Mouse (Mus musculus) kidney, postnatal 10 days (tissue): ENCODE measurements around the gene Pard6b.
"Not testable (repeated sequence)": the region's sequence is repeated elsewhere in the genome, so short reads cannot be mapped to it uniquely, and the experiment has no call there.

ENCODE experiments used
- DNase-seq: peaks from one replicate; pipeline ENCODE4 v3.0.0; 2021; ENCODE audit warnings: mixed read lengths

The Pard6b gene

DNA sequence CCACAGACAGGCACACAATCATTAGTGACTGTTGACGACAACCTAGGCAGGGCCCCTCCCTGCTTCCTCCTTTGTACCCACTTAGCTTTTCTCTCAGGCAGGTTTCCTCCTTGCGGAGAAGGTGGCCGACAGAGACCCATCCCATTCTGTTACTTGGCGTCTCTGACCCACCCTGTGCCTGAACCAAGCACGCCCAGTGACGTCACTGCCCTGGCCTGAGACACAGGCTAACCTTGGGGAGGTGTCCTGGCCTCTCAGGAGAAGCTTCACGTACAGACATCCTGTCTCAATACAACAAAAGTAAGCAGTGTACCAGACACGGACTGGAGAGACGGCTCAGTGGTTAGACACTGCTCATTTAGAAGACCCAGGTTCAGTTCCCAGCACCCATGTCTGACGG lies 22.5 kb downstream of the Pard6b start:
- DNase-seq = no peak

GRCm38 (mm10) chr2:168104375-168105144 lies 23.8 kb downstream of the Pard6b start:
- peak; percentile 72 for DNase-seq

GRCm38 (mm10) chr2:168105271-168105670 lies 24.5 kb downstream of the Pard6b start:
- DNase-seq = no peak

- DNase-seq = peak; percentile 79
These were observed 25.9 kb downstream of the Pard6b start for GRCm38 (mm10) chr2:168106701-168107178.

- DNase-seq = peak; percentile 72
These were observed 26.6 kb downstream of the Pard6b start for GRCm38 (mm10) chr2:168107356-168107755.

DNA sequence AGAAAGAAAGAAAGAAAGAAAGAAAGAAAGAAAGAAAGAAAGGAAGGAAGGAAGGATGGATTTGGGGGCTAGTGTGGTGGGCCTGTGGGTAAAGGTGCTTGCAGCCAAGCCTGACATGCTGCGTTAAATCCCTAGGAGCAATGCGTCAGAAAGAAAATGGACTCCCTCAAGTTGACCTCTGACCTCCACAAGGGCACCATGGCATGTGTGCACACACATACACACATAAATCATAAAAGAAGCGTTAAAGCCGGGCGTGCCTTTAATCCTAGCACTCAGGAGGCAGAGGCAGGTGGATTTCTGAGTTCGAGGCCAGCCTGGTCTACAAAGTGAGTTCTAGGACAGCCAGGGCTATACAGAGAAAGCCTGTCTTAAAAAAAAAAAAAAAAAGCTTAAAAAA lies 27.1 kb downstream of the Pard6b start:
- DNase-seq = not testable (repeated sequence)

DNA sequence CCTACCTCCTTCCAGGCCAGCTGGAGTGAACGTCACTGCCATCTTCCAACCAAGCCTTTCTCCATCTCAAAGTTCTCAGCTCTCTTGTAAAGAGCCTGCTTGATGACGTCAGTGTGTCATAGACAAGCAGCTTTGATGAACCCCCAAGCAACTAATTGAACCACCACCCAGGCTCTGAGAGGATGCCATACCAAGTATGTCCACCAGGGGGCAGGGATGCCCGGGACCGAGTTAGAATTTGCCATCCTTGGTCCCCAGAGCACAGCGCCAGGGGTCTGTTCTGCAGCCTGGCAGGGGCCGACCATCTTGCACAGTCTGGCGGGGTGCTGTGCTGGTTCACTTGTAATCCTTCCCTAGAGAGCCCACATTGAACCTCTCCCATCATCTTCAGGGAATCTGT lies 31.1 kb downstream of the Pard6b start:
- DNase-seq = peak; percentile 83

GRCm38 (mm10) chr2:168113263-168113662 lies 32.5 kb downstream of the Pard6b start:
- peak; percentile 52 for DNase-seq

GRCm38 (mm10) chr2:168113692-168114091 lies 32.9 kb downstream of the Pard6b start:
- DNase-seq = no peak

- DNase-seq = peak; percentile 96
These were observed 34.0 kb downstream of the Pard6b start for GRCm38 (mm10) chr2:168114699-168115350.

GRCm38 (mm10) chr2:168115826-168116225 lies 35.0 kb downstream of the Pard6b start:
- DNase-seq = no peak

DNA sequence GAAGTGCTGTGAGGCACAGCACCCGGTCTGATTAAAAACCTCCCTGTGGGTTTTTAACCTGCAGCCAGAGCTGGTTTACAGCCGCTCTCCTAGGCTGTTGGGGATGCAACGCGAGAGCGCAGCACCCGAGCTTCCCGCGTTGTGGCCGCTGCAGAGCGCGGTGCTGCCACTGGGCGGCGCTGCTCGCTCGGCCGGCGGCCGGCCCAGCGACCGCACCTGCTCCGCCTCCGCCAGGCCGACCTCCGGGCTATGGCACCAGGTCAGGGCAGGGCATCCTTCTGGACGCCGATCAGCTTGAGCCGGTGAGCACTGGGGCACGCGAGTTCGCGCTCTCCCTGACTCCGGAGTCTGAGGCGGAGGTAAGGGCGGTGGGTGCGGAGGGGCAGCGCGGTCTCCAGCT lies 36.3 kb downstream of the Pard6b start:
- peak; percentile 77 for DNase-seq

DNA sequence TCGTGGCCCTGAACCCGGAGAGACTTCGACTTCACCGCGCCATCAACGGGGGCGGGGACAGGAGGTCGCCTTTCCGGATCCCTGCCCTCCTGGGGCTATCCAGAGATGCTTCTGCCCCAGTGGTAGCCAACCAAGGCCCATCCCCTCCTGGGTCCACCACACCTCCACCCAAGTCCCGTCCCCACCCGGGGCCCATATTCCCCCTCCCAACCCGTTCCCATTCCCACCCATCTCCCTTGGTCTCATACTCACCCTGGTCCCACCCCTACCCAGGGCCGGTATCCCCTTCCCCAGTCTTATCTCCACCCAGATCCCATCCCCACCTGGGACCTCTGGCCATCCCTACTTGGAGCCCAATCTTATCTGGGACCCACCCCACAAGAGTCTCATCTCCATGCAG lies 36.7 kb downstream of the Pard6b start:
- no peak for DNase-seq

DNA sequence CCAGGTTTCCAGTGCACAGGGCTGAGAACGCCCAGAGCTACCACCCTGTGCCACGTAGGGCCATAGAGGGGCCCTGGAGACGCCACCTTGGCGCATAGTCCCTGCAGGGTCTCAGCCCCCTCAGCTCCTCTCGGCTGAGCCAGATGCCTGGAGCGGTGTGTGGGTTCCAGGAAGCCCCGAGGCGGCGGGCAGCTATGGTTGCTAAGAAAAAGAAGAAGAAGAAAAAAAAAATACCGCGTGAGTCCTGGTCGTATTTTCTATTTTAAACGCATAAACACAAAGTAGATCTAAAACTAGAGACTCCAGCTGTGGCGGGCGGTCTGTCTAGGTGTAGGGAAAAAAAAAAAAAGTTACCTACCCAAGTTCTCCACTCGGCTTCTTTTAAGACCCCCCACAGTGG lies 37.2 kb downstream of the Pard6b start:
- no peak for DNase-seq

DNA sequence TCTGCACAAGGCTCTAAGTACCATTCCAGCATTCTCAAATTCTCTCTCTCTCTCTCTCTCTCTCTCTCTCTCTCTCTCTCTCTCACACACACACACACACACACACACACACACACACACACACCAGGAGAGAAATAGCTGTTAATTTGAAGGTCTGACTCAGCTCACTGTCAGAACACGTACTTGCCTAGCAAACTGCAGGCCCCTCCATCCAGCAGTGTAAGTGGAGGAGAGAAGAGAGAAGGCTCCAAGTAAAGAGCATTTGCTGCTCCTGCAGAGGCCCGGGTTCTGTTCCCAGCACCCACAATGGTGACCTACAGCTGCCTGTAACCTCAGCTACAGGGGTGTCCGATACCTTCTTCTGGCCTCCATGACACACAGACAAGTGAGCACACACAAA lies 37.7 kb downstream of the Pard6b start:
- no peak for DNase-seq

- DNase-seq = no peak
These were observed 38.3 kb downstream of the Pard6b start for GRCm38 (mm10) chr2:168119123-168119522.

DNA sequence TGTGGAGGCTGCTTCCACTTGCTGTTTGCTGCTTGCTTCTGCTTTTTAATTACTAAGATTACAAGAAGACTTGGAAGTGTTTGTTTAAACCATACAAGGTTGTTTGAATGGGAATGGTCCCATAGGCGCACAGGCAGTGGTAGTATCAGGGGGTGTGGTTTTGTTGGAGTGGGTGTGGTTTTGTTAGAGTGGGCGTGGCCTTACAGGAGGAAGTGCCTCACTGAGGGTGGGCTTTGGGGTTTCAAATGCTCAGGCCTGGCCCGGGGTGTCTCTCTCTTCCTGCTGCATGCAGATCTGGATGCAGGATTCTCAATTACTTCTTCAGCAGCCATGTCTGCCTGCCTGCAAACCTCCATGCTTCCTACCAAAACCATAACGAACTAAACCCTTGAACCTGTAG lies 40.1 kb downstream of the Pard6b start:
- DNase-seq = no peak

DNA sequence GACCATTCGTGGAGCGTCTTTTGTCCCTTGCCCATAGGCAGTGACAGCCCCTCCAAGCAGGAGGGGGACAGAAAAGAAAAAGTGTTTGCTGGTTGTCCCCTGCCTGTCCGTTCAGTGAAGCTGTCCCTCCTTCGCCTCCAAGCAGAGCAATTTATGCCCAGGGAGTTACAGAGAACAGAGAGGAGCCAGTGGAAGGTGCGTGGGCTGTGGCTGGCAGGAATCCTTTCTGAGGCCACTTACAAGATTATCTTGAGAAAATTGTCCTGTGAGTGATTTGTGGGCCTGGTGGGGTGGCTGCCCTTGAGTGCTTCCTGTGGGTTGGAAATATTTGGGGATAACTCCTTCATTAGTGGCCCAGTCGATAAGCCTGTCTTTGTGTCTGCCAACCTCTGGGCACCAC lies 42.8 kb downstream of the Pard6b start:
- no peak for DNase-seq

GRCm38 (mm10) chr2:168125288-168126089 lies 44.7 kb downstream of the Pard6b start:
- no peak for DNase-seq

DNA sequence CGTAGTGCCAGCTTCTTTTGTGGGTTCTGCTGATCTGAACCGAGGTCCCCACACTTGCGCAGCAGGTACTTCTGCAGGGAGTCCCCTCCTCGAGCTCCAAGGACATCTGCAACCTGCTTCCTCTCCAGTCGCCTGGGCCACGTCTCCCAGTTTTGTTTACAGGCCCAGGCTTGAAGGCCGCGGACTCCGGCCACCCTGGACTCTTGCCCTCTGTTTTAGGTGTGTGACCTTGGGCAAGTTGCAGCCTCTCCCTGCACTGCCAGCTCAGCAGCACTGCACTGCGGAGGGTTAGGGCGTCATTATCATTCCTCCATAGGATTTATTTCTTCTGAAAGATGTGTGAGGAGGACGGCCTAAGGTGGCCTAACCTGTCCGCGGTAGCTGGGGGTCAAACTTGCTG lies 47.0 kb downstream of the Pard6b start:
- peak; percentile 52 for DNase-seq

DNA sequence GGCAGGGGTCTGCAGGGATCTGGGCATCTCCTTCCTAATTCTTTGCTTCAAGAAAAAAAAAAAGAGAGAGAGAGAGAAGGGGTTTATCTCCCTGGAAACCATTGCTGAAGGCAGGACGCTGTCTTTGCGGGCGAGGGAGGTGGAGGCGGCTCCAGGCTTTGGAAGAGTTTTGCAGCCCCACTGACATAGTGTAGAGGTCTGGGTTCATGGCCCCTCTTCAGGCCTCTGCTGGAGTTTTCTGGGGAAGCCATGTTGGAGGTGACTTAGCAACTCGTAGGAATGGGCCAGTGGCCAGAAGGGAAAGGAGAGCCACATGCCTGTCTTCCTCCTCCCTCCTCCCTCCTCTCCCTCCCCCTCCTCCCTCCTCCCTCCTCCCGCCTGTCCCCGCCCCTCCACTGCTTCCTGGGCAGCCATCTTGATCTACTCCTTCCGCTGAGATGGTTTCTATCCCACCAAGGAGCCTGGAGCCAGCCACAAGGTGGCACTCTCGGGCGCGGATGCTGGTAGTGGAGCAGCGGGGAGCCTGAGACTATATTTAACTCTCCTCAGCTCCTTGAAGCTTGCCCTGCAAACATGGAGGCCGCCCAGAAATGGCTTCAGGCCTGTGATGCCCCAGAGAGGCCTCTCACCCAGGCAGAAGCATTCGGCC lies 47.5 kb downstream of the Pard6b start:
- peak; percentile 96 for DNase-seq

- no peak for DNase-seq
These were observed 49.2 kb downstream of the Pard6b start for GRCm38 (mm10) chr2:168130046-168130445.

- DNase-seq = no peak
These were observed 56.4 kb downstream of the Pard6b start for GRCm38 (mm10) chr2:168137161-168137560.
